Comparison of ENCODE assay signal across 10 mouse cellular contexts in the genomic region with DNA sequence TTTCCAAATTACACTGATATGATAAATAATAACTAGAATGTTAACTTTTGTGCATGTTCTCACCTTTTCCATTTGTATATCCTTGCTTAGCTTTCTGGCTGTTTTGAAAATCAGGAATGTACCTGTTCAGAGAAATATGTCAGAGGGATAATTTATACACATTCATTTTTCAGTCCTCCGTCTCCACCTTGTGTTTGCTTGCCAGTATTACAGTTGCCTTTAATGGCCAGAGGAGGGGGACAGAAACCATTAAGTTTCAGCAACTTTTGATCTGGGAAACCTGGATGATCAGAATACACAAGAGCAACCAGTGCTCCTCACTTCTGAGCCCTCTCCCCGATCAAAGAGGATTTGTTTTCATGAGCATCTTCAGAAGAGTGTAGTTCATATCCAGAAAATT. TPM values are rescaled to one million over a fixed set of nuclear protein-coding genes. Genes with fewer than 3 reads are reported as not detected.
DNase-seq lines count a peak whose midpoint lies in the region; ATAC-seq and TF ChIP-seq lines count a peak whose summit lies in the region.
"Had no signal": no experiment of that assay in that cellular context is flagged by ENCODE, and none has a peak within 500 bp of the region (broad histone marks: within the 10 kb centered on the region; RNA-seq: fewer than 3 reads in every experiment).

No protein-coding gene starts in this region.

- no peak overlapping the region for H3K27ac ChIP-seq in liver, adult 2 months (replicated peaks; ENCODE audit: insufficient read depth, low read depth, low read length)
- H3K27ac ChIP-seq in liver, embryonic 11.5 days (ENCODE audit: low read depth, low read length) = no peak overlapping the region
- no peak overlapping the region for H3K27ac ChIP-seq in midbrain, postnatal 0 days (ENCODE audit: low read depth, low read length)
- H3K27ac ChIP-seq: embryonic facial prominence, embryonic 12.5 days; macrophage; stomach, embryonic 15.5 days had no signal

- no peaks in the 10 kb centered on the region for H3K36me3 ChIP-seq in liver, adult 2 months (ENCODE audit: control insufficient read depth, insufficient read depth, low read length)
- H3K36me3 ChIP-seq in liver, embryonic 11.5 days (ENCODE audit: control insufficient read depth, insufficient read depth, low read length) = no peaks in the 10 kb centered on the region
- H3K36me3 ChIP-seq in midbrain, postnatal 0 days (ENCODE audit: insufficient read depth, low read length) = no peaks in the 10 kb centered on the region
- H3K36me3 ChIP-seq: embryonic facial prominence, embryonic 12.5 days; stomach, embryonic 15.5 days had no signal

- no peak overlapping the region for H3K4me3 ChIP-seq in liver, adult 2 months (ENCODE audit: insufficient read depth, low read depth, low read length)
- H3K4me3 ChIP-seq in liver, embryonic 11.5 days (ENCODE audit: low read depth, low read length) = no peak overlapping the region
- H3K4me3 ChIP-seq in midbrain, postnatal 0 days (ENCODE audit: low read depth, low read length) = no peak overlapping the region
- H3K4me3 ChIP-seq: embryonic facial prominence, embryonic 12.5 days; stomach, embryonic 15.5 days had no signal

- WGBS in liver, adult 2 months = 18% methylated on average over 2 of the region's 2 CpGs
- 22% methylated on average over 2 of the region's 2 CpGs for WGBS in liver, embryonic 11.5 days
- WGBS in midbrain, postnatal 0 days = 20% methylated on average over 2 of the region's 2 CpGs

- H3K9ac ChIP-seq in liver, adult 2 months (ENCODE audit: low read depth, low read length) = no peak overlapping the region
- H3K9ac ChIP-seq in liver, embryonic 11.5 days (ENCODE audit: low read depth, low read length) = no peak overlapping the region
- H3K9ac ChIP-seq in midbrain, postnatal 0 days (replicated peaks; ENCODE audit: low read length, poor library complexity, severe bottlenecking) = no peak overlapping the region
- H3K9ac ChIP-seq: embryonic facial prominence, embryonic 12.5 days; stomach, embryonic 15.5 days had no signal

- no peaks in the 10 kb centered on the region for H3K9me3 ChIP-seq in liver, embryonic 11.5 days (ENCODE audit: control insufficient read depth, low read length)
- no peaks in the 10 kb centered on the region for H3K9me3 ChIP-seq in midbrain, postnatal 0 days (ENCODE audit: low read length)
- H3K9me3 ChIP-seq: embryonic facial prominence, embryonic 12.5 days; stomach, embryonic 15.5 days had no signal

- no peaks in the 10 kb centered on the region for H3K4me1 ChIP-seq in liver, adult 2 months (ENCODE audit: control insufficient read depth, insufficient read depth, low read length)
- H3K4me1 ChIP-seq in liver, embryonic 11.5 days (replicated peaks; ENCODE audit: control insufficient read depth, insufficient read depth, low read length) = no peaks in the 10 kb centered on the region
- H3K4me1 ChIP-seq in midbrain, postnatal 0 days (ENCODE audit: insufficient read depth, low read length) = no peaks in the 10 kb centered on the region
- H3K4me1 ChIP-seq: embryonic facial prominence, embryonic 12.5 days; stomach, embryonic 15.5 days had no signal

- DNase-seq in liver, adult 2 months (ENCODE audit: extremely low read depth, low read depth, low spot score) = peak; percentile 8
- no peak for DNase-seq in liver, embryonic 11.5 days (ENCODE audit: low spot score)
- DNase-seq in NIH3T3 (ENCODE audit: low read depth) = peak; percentile 66
- DNase-seq in embryo, embryonic 10.5 days (ENCODE audit: low spot score) = peak; percentile 58
- DNase-seq in midbrain, postnatal 0 days (ENCODE audit: low spot score) = peak; percentile 65
- no peak for DNase-seq in MN1 (ENCODE audit: low spot score)
- DNase-seq in adrenal gland, adult 2 months = no peak

- H3K4me2 ChIP-seq in liver, embryonic 11.5 days = no peak overlapping the region
- H3K4me2 ChIP-seq in midbrain, postnatal 0 days (ENCODE audit: low read depth, low read length, poor library complexity, severe bottlenecking) = no peak overlapping the region
- H3K4me2 ChIP-seq: embryonic facial prominence, embryonic 12.5 days; stomach, embryonic 15.5 days had no signal

- H3K79me2 ChIP-seq in liver, adult 2 months (ENCODE audit: control insufficient read depth, insufficient read depth, low read length) = no peaks in the 10 kb centered on the region

- TF ChIP-seq POLR2A in liver, adult 2 months (IDR thresholded peaks at IDR 0.05; ENCODE audit: extremely low read depth, insufficient read depth, low read length) = no peak

- no peaks in the 10 kb centered on the region for H3K27me3 ChIP-seq in liver, adult 2 months (ENCODE audit: control insufficient read depth, insufficient read depth, low read length)
- no peaks in the 10 kb centered on the region for H3K27me3 ChIP-seq in liver, embryonic 11.5 days (replicated peaks; ENCODE audit: control insufficient read depth, insufficient read depth, low read length)
- H3K27me3 ChIP-seq in midbrain, postnatal 0 days (ENCODE audit: insufficient read depth, low read length) = no peaks in the 10 kb centered on the region
- H3K27me3 ChIP-seq: embryonic facial prominence, embryonic 12.5 days; stomach, embryonic 15.5 days had no signal

- ATAC-seq in liver, embryonic 11.5 days (replicated peaks; ENCODE audit: low FRiP score) = no peak
- peak; percentile 54; the same call in 1 of the 2 replicates for ATAC-seq in midbrain, postnatal 0 days (ENCODE audit: low FRiP score)

- peak; percentile 37; the same call in 1 of the 2 replicates for TF ChIP-seq CTCF in liver, adult 2 months (IDR thresholded peaks at IDR 0.05; ENCODE audit: low read depth, low read length)
- peak; percentile 88 for TF ChIP-seq CTCF in midbrain, postnatal 0 days (IDR thresholded peaks at IDR 0.05)

RNA-seq across cellular contexts. Expression of a gene that starts 46.7 kb away (rescaled TPM):
- not detected in 2 replicates for total RNA-seq in liver, adult 2 months (2014; rRNA removed)
- not detected in 2 replicates for polyA plus RNA-seq in liver, adult 2 months (2012; rRNA removed)
- polyA plus RNA-seq in liver, embryonic 11.5 days (2014; fragmentation: Nextera tagmentation; extraction: Ambion mirVana) = not detected in 2 replicates
- not detected in 2 replicates for total RNA-seq in midbrain, postnatal 0 days (2014; rRNA removed)
- not detected in 2 replicates for polyA plus RNA-seq in midbrain, postnatal 0 days (2015; fragmentation: Nextera tagmentation; extraction: Ambion mirVana)
- total RNA-seq in adrenal gland, adult 2 months (2021) = not detected
- polyA plus RNA-seq in adrenal gland, adult 2 months (2012; rRNA removed) = not detected in 2 replicates
- polyA plus RNA-seq: embryonic facial prominence, embryonic 12.5 days; macrophage; stomach, embryonic 15.5 days had no signal

RNA-seq across cellular contexts. Expression of a gene that starts 54.0 kb away (rescaled TPM):
- total RNA-seq in liver, adult 2 months (2014; rRNA removed) = not detected in 2 replicates
- polyA plus RNA-seq in liver, adult 2 months (2012; rRNA removed) = not detected in 2 replicates
- polyA plus RNA-seq in liver, embryonic 11.5 days (2014; fragmentation: Nextera tagmentation; extraction: Ambion mirVana) = not detected in 2 replicates
- total RNA-seq in midbrain, postnatal 0 days (2014; rRNA removed) = not detected in 2 replicates
- polyA plus RNA-seq in midbrain, postnatal 0 days (2015; fragmentation: Nextera tagmentation; extraction: Ambion mirVana) = not detected in 2 replicates
- total RNA-seq in adrenal gland, adult 2 months (2021) = not detected
- polyA plus RNA-seq in adrenal gland, adult 2 months (2012; rRNA removed) = not detected in 2 replicates
- polyA plus RNA-seq: embryonic facial prominence, embryonic 12.5 days; macrophage; stomach, embryonic 15.5 days had no signal

Comparison
In these comparisons a context has a peak if more than half of its experiments do, and no peak if none do; other contexts are left out.
1. DNase-seq: peak in liver, adult 2 months (single experiment), NIH3T3 (single experiment), embryo, embryonic 10.5 days (single experiment) and midbrain, postnatal 0 days (single experiment); none in liver, embryonic 11.5 days (single experiment), MN1 (single experiment) and adrenal gland, adult 2 months (single experiment).